Mouse (Mus musculus) colon, adult 2 months (tissue): ENCODE measurements around the gene Haus2. TPM values are rescaled to one million over a fixed set of nuclear protein-coding genes. Genes with fewer than 3 reads are reported as not detected.

ENCODE experiments used
- polyA plus RNA-seq: library from polyadenylated mRNA; depleted of rRNA; stranded (reverse); fragments of >200 nt; gene quantifications from 2 replicates; pipeline ENCODE4 v1.2.3, GENCODE M21; 2012; rRNA removed

Haus2 gene
- 1.1 and 1.6 TPM in 2 replicates for polyA plus RNA-seq

GRCm38 (mm10) chr2:120608830-120609723 is at the start of gene Haus2, which contains the start of gene Lrrc57:
Gene Haus2, plus strand, starts transcription at chr2:120609383.
Gene Lrrc57, minus strand, starts transcription at chr2:120609520.

GRCm38 (mm10) chr2:120563235-120563990 is 45.8 kb upstream of the Haus2 start, which contains the start of gene Zfp106:
Gene Zfp106, minus strand, starts transcription at chr2:120563843.

GRCm38 (mm10) chr2:120566886-120567797 is 42.0 kb upstream of the Haus2 start, which contains the start of gene Snap23:
Gene Snap23, plus strand, starts transcription at chr2:120567671.

GRCm38 (mm10) chr2:120628886-120629735 is 19.9 kb downstream of the Haus2 start, which contains the start of gene Stard9:
Gene Stard9, plus strand, starts transcription at chr2:120629121.

Other genes with a start within 250 kb of the Haus2 start
- 6.9 and 9.2 TPM in 2 replicates for gene Ganc, start 205.5 kb upstream of the Haus2 start, polyA plus RNA-seq
- gene Tmem87a, start 205.3 kb upstream of the Haus2 start, polyA plus RNA-seq: 6.7 and 7.9 TPM in 2 replicates
- 0.49 and 0.53 TPM in 2 replicates for gene Capn3, start 153.4 kb upstream of the Haus2 start, polyA plus RNA-seq
- gene Zfp106, start 45.5 kb upstream of the Haus2 start, polyA plus RNA-seq: 44.5 and 46.3 TPM in 2 replicates
- gene Snap23, start 41.7 kb upstream of the Haus2 start, polyA plus RNA-seq: 4.9 and 6.5 TPM in 2 replicates
- 3.9 and 5.7 TPM in 2 replicates for gene Lrrc57, start 137 bp downstream of the Haus2 start, polyA plus RNA-seq
- 2.8 and 3.6 TPM in 2 replicates for gene Stard9, start 19.7 kb downstream of the Haus2 start, polyA plus RNA-seq
- gene Cdan1, start 240.7 kb downstream of the Haus2 start, polyA plus RNA-seq: 9.9 and 14.3 TPM in 2 replicates
- 2.6 and 2.9 TPM in 2 replicates for gene Ttbk2, start 241.2 kb downstream of the Haus2 start, polyA plus RNA-seq